Mouse (Mus musculus): Measurements from ENCODE around the gene Gck.

The Gck gene

DNA sequence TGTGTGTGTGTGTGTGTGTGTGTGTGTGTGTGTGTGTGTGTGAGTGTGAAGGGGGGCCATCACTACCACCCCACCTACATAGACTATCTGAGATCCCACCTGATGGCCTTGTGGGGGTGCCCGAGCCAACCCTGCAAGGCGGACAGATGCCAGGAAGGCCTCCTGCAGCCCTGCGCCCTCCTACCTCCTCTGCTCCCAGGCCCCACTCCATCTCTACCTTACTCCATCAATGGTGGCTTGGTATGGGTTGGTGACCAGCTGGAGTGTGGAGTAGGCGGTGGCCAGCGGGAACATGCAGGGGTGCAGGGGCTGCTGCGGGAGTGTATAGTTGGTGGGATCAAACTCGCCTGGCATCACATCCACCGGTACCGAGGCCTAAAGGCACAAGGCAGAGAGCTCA, 76.7 kb downstream of the Gck start:
- peak overlapping the region; percentile 32; the same call in 1 of the 2 replicates for H3K4me3 ChIP-seq (replicated peaks; ENCODE audit: low read length)
- H3K4me1 ChIP-seq (replicated peaks; ENCODE audit: low read depth, low read length) = peaks cover 68% of the 10 kb centered on the region
- H3K27me3 ChIP-seq (ENCODE audit: insufficient read depth, low read length) = no peaks in the 10 kb centered on the region
- TF ChIP-seq CTCF (conservative IDR thresholded peaks at IDR 0.05; ENCODE audit: low read length) (no peak), NANOG (IDR thresholded peaks at IDR 0.05; ENCODE audit: borderline replicate concordance, low read length) (no peak), POU5F1 (IDR thresholded peaks at IDR 0.05; ENCODE audit: borderline replicate concordance, low read length) (no peak)
- H3K36me3 ChIP-seq (ENCODE audit: insufficient read depth, low read length) = peaks cover 88% of the 10 kb centered on the region
- H3K9me3 ChIP-seq (ENCODE audit: low read length) = no peaks in the 10 kb centered on the region

DNA sequence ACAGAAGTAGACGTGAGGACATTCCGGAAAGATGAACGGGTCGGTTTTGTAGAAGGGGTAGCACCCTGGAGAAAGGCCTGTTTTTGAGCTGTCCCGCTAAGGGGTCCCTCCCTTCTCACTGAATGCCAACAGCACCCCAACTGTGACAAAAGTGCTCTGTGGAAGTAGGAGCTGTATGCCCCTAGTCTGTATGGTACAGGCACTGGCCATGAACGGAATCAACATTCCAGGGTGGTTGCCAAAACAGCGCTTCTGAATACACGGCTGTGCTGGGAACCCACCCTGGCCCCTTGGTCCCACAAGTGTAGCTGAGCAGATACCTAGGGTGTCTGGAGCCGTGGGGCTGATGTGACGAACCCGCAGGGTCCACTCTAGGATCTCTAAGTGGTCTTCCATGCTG, 77.2 kb downstream of the Gck start:
- Histone ChIP-seq H3K4me1 (replicated peaks; ENCODE audit: low read depth, low read length) (peaks cover 68% of the 10 kb centered on the region), H3K4me3 (replicated peaks; ENCODE audit: low read length) (no peak overlapping the region), H3K9me3 (ENCODE audit: low read length) (no peaks in the 10 kb centered on the region), H3K27me3 (ENCODE audit: insufficient read depth, low read length) (no peaks in the 10 kb centered on the region), H3K36me3 (ENCODE audit: insufficient read depth, low read length) (peaks cover 92% of the 10 kb centered on the region)
- TF ChIP-seq POU5F1 (IDR thresholded peaks at IDR 0.05; ENCODE audit: borderline replicate concordance, low read length) = no peak
- no peak for TF ChIP-seq NANOG (IDR thresholded peaks at IDR 0.05; ENCODE audit: borderline replicate concordance, low read length)
- no peak for TF ChIP-seq CTCF (conservative IDR thresholded peaks at IDR 0.05; ENCODE audit: low read length)

DNA sequence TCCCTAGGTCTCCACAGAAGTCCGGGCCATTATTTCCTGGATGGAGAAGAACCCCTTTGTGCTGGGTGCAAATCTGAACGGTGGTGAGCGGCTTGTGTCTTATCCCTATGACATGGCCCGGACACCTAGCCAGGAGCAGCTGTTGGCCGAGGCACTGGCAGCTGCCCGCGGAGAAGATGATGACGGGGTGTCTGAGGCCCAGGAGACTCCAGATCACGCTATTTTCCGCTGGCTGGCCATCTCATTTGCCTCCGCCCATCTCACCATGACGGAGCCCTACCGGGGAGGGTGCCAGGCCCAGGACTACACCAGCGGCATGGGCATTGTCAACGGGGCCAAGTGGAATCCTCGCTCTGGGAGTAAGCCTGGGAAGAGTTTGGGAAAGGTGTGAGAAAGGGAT, 79.8 kb downstream of the Gck start:
- Histone ChIP-seq H3K27me3 (ENCODE audit: insufficient read depth, low read length) (0 out of 2 replicates have a peak, but pooled peaks cover 6% of the 10 kb centered on the region), H3K9me3 (ENCODE audit: low read length) (no peaks in the 10 kb centered on the region), H3K4me3 (replicated peaks; ENCODE audit: low read length) (no peak overlapping the region), H3K36me3 (ENCODE audit: insufficient read depth, low read length) (peaks cover 81% of the 10 kb centered on the region), H3K4me1 (replicated peaks; ENCODE audit: low read depth, low read length) (peaks cover 52% of the 10 kb centered on the region)
- no peak for TF ChIP-seq POU5F1 (IDR thresholded peaks at IDR 0.05; ENCODE audit: borderline replicate concordance, low read length)
- TF ChIP-seq NANOG (IDR thresholded peaks at IDR 0.05; ENCODE audit: borderline replicate concordance, low read length) = no peak
- TF ChIP-seq CTCF (conservative IDR thresholded peaks at IDR 0.05; ENCODE audit: low read length) = no peak

DNA sequence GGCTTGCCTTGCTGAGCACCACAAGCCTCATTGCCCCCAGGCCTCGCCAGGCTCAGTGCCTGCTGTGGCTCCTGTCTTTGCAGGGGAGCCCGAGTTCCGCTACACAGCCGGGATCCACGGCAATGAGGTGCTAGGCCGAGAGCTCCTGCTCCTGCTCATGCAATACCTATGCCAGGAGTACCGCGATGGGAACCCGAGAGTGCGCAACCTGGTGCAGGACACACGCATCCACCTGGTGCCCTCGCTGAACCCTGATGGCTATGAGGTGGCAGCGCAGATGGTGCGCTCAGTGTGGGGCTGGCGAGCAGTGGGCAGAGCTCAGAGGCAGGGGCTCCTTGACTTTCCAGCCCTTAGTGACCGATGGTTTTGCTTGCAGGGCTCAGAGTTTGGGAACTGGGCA, 80.5 kb downstream of the Gck start:
- peaks cover 81% of the 10 kb centered on the region for H3K36me3 ChIP-seq (ENCODE audit: insufficient read depth, low read length)
- no peak for TF ChIP-seq CTCF (conservative IDR thresholded peaks at IDR 0.05; ENCODE audit: low read length)
- TF ChIP-seq NANOG (IDR thresholded peaks at IDR 0.05; ENCODE audit: borderline replicate concordance, low read length) = no peak
- TF ChIP-seq POU5F1 (IDR thresholded peaks at IDR 0.05; ENCODE audit: borderline replicate concordance, low read length) = no peak
- H3K4me1 ChIP-seq (replicated peaks; ENCODE audit: low read depth, low read length) = peaks cover 47% of the 10 kb centered on the region
- H3K4me3 ChIP-seq (replicated peaks; ENCODE audit: low read length) = peak overlapping the region; percentile 26
- no peaks in the 10 kb centered on the region for H3K9me3 ChIP-seq (ENCODE audit: low read length)
- peaks cover 12% of the 10 kb centered on the region for H3K27me3 ChIP-seq (ENCODE audit: insufficient read depth, low read length)

DNA sequence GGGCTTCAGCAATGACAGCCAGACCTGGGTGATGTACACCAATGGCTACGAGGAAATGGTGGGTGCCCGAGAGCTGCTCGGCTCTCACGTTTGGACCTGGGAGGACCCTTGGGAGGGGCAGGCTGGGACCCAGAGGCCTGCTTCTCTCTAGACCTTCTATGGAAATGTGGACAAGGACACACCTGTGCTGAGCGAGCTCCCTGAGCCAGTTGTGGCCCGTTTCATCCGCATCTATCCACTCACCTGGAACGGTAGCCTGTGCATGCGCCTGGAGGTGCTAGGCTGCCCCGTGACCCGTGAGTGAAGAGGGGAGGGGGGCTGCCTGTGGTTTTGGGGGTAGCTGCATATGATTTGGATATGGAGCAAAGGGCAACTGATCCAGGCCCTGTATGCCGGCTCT, 81.6 kb downstream of the Gck start:
- peaks cover 72% of the 10 kb centered on the region for H3K36me3 ChIP-seq (ENCODE audit: insufficient read depth, low read length)
- H3K27me3 ChIP-seq (ENCODE audit: insufficient read depth, low read length) = peaks cover 22% of the 10 kb centered on the region
- peaks cover 37% of the 10 kb centered on the region for H3K4me1 ChIP-seq (replicated peaks; ENCODE audit: low read depth, low read length)
- H3K4me3 ChIP-seq (replicated peaks; ENCODE audit: low read length) = no peak overlapping the region
- H3K9me3 ChIP-seq (ENCODE audit: low read length) = no peaks in the 10 kb centered on the region
- TF ChIP-seq CTCF (conservative IDR thresholded peaks at IDR 0.05; ENCODE audit: low read length) = no peak
- no peak for TF ChIP-seq NANOG (IDR thresholded peaks at IDR 0.05; ENCODE audit: borderline replicate concordance, low read length)
- no peak for TF ChIP-seq POU5F1 (IDR thresholded peaks at IDR 0.05; ENCODE audit: borderline replicate concordance, low read length)

DNA sequence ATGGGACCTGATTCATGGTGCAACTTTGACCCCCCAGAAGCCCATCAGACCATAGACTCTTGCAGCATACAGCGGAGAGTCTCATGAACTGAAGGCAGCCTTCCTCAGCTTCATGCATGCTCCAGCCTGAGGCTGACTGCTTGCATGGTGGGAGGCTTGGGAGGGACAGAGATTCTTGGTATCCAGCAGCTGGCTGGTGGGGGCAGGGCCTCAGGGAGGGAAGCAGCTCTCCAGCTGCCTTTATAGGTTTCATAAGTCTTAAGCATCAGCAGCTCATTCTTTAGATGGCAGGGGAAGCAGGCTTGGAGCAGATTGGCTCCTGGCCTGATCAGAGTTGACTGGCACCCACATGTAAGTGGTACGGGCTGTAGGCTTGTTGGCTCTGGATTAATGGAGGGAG, 82.7 kb downstream of the Gck start:
- Histone ChIP-seq H3K9me3 (ENCODE audit: low read length) (no peaks in the 10 kb centered on the region), H3K36me3 (ENCODE audit: insufficient read depth, low read length) (peaks cover 60% of the 10 kb centered on the region), H3K4me3 (replicated peaks; ENCODE audit: low read length) (no peak overlapping the region), H3K27me3 (ENCODE audit: insufficient read depth, low read length) (peaks cover 33% of the 10 kb centered on the region), H3K4me1 (replicated peaks; ENCODE audit: low read depth, low read length) (peaks cover 43% of the 10 kb centered on the region)
- TF ChIP-seq CTCF (conservative IDR thresholded peaks at IDR 0.05; ENCODE audit: low read length) (no peak), POU5F1 (IDR thresholded peaks at IDR 0.05; ENCODE audit: borderline replicate concordance, low read length) (no peak), NANOG (IDR thresholded peaks at IDR 0.05; ENCODE audit: borderline replicate concordance, low read length) (no peak)

DNA sequence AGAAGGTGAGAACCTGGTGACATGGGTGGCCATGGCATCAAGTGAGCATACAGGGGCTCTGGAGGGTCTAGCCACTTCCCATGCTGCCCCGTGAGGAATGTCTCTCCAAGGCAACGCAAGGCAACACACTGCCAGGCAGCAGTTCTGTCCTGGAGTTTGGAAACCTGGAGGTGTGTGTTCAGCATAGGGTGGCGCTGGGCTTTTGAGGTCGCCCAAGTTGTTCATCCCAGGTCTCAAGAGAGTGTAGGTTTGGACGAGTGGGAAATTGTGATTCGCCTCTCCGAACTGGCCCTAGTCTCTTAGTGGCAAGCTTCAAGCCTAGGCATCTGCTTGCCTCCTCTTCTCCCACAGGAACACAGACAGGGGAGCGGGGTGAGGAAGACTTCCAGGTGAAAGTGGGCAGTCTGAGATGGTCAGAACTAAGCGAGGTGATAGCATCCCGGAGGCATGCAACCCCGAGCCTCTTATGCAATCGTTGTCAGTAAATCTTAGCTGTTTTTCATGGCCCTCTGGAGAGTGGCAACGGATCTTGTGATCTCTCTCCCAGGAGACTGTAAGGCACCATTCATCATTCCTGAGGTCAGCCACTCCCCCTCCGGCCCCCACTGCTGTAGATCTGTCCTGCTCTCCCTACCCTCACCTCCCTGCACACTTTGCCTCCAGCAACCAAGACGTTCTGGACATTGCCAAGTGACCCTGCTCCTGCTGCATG, 87.3 kb downstream of the Gck start:
- TF ChIP-seq POU5F1 (IDR thresholded peaks at IDR 0.05; ENCODE audit: borderline replicate concordance, low read length) (no peak), CTCF (conservative IDR thresholded peaks at IDR 0.05; ENCODE audit: low read length) (no peak), NANOG (IDR thresholded peaks at IDR 0.05; ENCODE audit: borderline replicate concordance, low read length) (no peak)
- H3K4me1 ChIP-seq (replicated peaks; ENCODE audit: low read depth, low read length) = peaks cover 32% of the 10 kb centered on the region
- H3K36me3 ChIP-seq (ENCODE audit: insufficient read depth, low read length) = peaks cover 17% of the 10 kb centered on the region
- H3K4me3 ChIP-seq (replicated peaks; ENCODE audit: low read length) = peak overlapping the region; percentile 81
- H3K9me3 ChIP-seq (ENCODE audit: low read length) = no peaks in the 10 kb centered on the region
- H3K27me3 ChIP-seq (ENCODE audit: insufficient read depth, low read length) = peaks cover 65% of the 10 kb centered on the region

DNA sequence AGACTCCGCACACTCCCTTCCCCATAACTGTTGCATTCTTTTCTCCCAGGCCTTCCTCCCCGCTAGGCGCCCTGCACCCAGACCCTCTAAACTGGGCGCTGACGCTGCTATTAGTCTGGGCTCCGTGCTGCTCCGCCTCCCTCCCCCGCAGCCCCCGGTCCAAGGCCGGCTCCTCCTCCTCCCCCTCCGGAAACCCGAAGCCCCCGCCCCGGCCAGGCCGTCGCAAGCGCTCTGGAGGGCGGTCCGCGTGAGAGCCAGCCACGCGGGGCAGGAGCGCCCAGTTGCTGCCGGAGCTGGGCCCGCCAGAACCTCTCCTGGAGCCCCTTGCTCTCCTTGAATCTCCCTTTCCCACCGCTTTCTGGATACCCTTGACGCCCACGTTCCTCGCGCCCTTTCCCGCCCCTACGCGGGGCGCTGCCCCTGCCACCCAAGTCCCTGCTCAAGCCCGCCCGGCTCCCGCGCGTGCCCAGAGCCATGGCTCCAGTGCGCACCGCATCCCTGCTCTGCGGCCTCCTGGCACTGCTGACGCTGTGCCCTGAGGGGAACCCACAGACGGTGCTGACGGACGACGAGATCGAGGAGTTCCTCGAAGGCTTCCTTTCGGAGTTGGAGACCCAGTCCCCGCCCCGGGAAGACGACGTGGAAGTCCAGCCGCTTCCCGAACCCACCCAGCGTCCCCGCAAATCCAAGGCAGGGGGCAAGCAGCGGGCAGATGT, 88.0 kb downstream of the Gck start, which contains the start of gene Aebp1:
Gene Aebp1 (plus strand): TSS at position 270 of the 716 bp plus-strand sequence.
- Histone ChIP-seq H3K4me1 (replicated peaks; ENCODE audit: low read depth, low read length) (peaks cover 26% of the 10 kb centered on the region), H3K36me3 (ENCODE audit: insufficient read depth, low read length) (peaks cover 17% of the 10 kb centered on the region)
- TF ChIP-seq POU5F1 (IDR thresholded peaks at IDR 0.05; ENCODE audit: borderline replicate concordance, low read length) (no peak), CTCF (conservative IDR thresholded peaks at IDR 0.05; ENCODE audit: low read length) (no peak), NANOG (IDR thresholded peaks at IDR 0.05; ENCODE audit: borderline replicate concordance, low read length) (no peak)

More for the DNA sequence above, 88.0 kb downstream of the Gck start, which contains the start of gene Aebp1:
- H3K4me3 ChIP-seq (replicated peaks; ENCODE audit: low read length) = peak within 1 kb of the TSS; percentile 81
- peaks cover 65% of the 10 kb centered on the region for H3K27me3 ChIP-seq (ENCODE audit: insufficient read depth, low read length)
- H3K9me3 ChIP-seq (ENCODE audit: low read length) = no peaks in the 10 kb centered on the region

Data from E14TG2a.4 (cell line).